Mouse (Mus musculus): ENCODE data around the gene Trim69. TPM values are rescaled to one million over a fixed set of nuclear protein-coding genes. Genes with fewer than 3 reads are reported as not detected.
"Not testable (repeated sequence)": the region's sequence is repeated elsewhere in the genome, so short reads cannot be mapped to it uniquely, and the experiment has no call there.

Trim69 gene
- polyA plus RNA-seq, 1 experiment from 2014 or later: not detected

DNA sequence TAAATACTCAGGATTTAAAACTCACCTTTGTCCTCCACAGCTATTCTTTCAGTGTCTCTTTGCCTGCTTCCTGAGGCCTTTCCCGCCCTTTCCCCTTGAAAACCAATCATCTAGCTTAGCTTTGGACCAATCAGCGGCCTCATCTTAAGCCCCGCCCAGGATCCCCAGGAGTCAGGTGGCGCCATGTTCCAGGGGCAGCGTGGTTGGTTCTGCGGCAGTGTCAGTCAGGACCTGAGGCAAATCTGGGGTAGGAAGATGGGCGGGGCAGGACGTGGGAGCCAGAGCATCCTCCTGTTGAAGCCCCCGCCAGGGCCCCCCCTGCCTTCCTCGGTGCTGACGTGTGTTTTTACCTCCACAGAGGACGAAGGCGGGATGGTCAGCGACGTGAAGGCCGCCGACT is 25.6 kb downstream of the Trim69 start, which contains the start of the genes Patl2 and Terb2:
TSS of gene Patl2 (minus strand) at position 84 of the 400 bp plus-strand sequence.
TSS of gene Terb2 (plus strand) at position 167 of the 400 bp plus-strand sequence.
- DNase-seq (ENCODE audit: low spot score): no peak
- Histone ChIP-seq H3K36me3 (replicated peaks) (no peaks in the 10 kb centered on the region), H3K9me3 (0 out of 2 replicates have a peak, but pooled peaks cover 3% of the 10 kb centered on the region), H3K4me3 (no peak within 1 kb of the TSS), H3K27me3 (replicated peaks; ENCODE audit: low read depth, poor library complexity, severe bottlenecking) (no peaks in the 10 kb centered on the region), H3K4me1 (no peaks in the 10 kb centered on the region), H3K27ac (replicated peaks) (no peak within 1 kb of the TSS)
- WGBS: 79% methylated on average over 17 of the region's 17 CpGs

DNA sequence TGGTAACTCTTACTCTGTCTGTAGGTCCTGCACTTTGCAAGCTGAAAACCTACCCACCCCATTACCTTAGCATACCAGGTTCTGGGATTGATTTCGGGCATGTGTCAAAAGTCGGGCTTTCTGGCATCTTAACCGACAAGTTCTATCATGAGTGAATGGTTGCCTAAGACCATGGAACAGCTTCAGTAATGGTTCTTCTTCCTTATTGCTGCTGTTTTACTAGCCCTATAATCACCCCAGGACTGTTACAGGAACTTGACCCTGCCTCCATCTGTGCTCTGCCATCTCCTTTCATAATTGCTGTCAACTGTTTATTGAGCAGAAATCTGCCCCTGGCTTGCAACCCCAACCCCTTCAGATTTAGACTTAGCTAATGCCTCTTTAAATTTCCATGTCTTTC is 26.3 kb downstream of the Trim69 start:
- Histone ChIP-seq H3K36me3 (replicated peaks) (no peaks in the 10 kb centered on the region), H3K27ac (replicated peaks) (no peak overlapping the region), H3K9me3 (0 out of 2 replicates have a peak, but pooled peaks cover 3% of the 10 kb centered on the region), H3K4me1 (no peaks in the 10 kb centered on the region), H3K27me3 (replicated peaks; ENCODE audit: low read depth, poor library complexity, severe bottlenecking) (no peaks in the 10 kb centered on the region), H3K4me3 (no peak overlapping the region)
- WGBS: 90% methylated on average over 3 of the region's 3 CpGs
- no peak for DNase-seq (ENCODE audit: low spot score)

DNA sequence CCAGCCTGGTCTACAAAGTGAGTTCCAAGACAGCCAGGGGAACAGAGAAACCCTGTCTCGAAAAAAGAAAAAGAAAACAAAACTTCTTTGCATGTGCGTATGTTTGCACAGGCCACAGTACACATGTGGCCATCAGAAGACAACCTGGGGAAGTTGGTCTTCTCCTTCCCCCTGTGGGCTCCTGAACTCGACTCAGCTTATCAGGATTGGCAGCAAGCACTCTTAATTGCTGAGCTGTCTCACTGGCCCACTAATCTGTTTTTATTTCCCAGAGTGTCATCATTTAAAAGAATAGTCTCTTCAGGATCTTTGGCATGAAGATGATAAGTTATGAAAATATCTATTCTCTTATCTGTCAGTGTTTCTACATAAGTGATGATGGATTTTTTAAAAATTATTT is 31.3 kb downstream of the Trim69 start:
- Histone ChIP-seq H3K27ac (replicated peaks) (no peak overlapping the region), H3K36me3 (replicated peaks) (no peaks in the 10 kb centered on the region), H3K27me3 (replicated peaks; ENCODE audit: low read depth, poor library complexity, severe bottlenecking) (no peaks in the 10 kb centered on the region), H3K9me3 (no peaks in the 10 kb centered on the region), H3K4me1 (no peaks in the 10 kb centered on the region), H3K4me3 (no peak overlapping the region)
- 74% methylated on average over 3 of the region's 3 CpGs for WGBS
- DNase-seq (ENCODE audit: low spot score): no peak

DNA sequence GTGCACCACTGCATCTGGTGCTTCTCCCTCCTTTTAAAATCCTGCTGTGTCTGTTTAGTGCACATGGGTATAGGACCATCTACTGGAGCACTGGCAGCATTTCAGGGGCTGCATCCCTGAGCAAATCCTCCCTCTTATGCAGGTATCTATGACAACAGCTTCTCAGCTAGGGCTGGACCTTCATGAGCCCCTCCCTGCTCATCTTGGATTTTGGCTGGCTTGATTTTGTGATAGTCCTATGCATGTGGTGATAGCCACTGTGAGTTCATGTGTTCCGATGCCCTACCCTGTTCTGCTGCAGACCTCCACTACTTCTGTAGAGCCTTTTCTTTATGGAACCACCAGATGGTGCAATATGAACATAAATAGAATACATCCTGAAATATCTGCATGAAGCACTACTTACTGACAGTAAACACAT is 34.0 kb downstream of the Trim69 start:
- 69% methylated on average over 1 of the region's 1 CpGs for WGBS
- no peaks in the 10 kb centered on the region for H3K36me3 ChIP-seq (replicated peaks)
- DNase-seq (ENCODE audit: low spot score): no peak
- H3K9me3 ChIP-seq: no peaks in the 10 kb centered on the region
- H3K4me3 ChIP-seq: no peak overlapping the region
- H3K27me3 ChIP-seq (replicated peaks; ENCODE audit: low read depth, poor library complexity, severe bottlenecking): no peaks in the 10 kb centered on the region
- H3K4me1 ChIP-seq: no peaks in the 10 kb centered on the region
- no peak overlapping the region for H3K27ac ChIP-seq (replicated peaks)

- Histone ChIP-seq H3K4me1 (peaks cover under 1% of the 10 kb centered on the region; the same call in 1 of the 2 replicates), H3K9me3 (no peaks in the 10 kb centered on the region), H3K4me3 (no peak overlapping the region), H3K27me3 (replicated peaks; ENCODE audit: low read depth, poor library complexity, severe bottlenecking) (no peaks in the 10 kb centered on the region), H3K36me3 (replicated peaks) (no peaks in the 10 kb centered on the region), H3K27ac (replicated peaks) (no peak overlapping the region)
- no peak for DNase-seq (ENCODE audit: low spot score)
- WGBS: 84% methylated on average over 1 of the region's 1 CpGs
Observed at GRCm38 (mm10) chr2:122201501-122201900, 41.0 kb downstream of the Trim69 start.

DNA sequence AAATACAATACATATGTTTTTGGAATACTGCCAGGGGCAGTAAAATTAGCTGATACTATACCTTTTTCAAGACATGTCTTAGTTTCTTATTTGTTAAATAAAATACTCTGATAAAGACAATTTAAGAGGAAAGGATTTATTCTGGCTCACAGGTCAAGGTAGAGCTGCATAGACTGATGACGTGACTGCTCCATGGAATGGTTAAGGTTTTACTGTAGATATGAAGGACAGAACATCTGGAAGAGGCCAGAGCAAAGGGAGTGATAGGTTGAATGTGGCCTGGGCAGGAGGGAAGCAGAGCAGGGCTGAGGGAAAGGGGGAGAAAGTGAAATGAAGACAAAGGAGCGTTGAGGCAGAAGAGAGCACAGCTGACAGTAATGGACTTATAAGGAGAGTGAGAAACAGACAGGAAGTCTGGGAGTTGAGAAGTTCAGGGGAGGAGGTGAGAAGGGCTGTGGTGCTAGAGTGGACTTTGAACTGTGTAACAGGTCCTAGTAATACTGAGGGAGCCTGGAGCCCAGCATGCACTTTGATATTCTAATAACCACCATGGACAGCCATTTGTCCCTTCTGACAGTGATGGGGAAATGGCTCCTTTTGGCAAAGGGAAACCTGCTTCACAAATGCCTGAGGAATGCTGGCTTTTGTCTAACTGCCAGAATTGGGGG is 46.1 kb downstream of the Trim69 start:
- Histone ChIP-seq H3K27me3 (replicated peaks; ENCODE audit: low read depth, poor library complexity, severe bottlenecking) (no peaks in the 10 kb centered on the region), H3K36me3 (replicated peaks) (no peaks in the 10 kb centered on the region), H3K9me3 (no peaks in the 10 kb centered on the region), H3K4me1 (peaks cover 5% of the 10 kb centered on the region; the same call in 1 of the 2 replicates), H3K27ac (replicated peaks) (no peak overlapping the region), H3K4me3 (no peak overlapping the region)
- WGBS: 65% methylated on average over 2 of the region's 2 CpGs
- DNase-seq (ENCODE audit: low spot score): no peak

DNA sequence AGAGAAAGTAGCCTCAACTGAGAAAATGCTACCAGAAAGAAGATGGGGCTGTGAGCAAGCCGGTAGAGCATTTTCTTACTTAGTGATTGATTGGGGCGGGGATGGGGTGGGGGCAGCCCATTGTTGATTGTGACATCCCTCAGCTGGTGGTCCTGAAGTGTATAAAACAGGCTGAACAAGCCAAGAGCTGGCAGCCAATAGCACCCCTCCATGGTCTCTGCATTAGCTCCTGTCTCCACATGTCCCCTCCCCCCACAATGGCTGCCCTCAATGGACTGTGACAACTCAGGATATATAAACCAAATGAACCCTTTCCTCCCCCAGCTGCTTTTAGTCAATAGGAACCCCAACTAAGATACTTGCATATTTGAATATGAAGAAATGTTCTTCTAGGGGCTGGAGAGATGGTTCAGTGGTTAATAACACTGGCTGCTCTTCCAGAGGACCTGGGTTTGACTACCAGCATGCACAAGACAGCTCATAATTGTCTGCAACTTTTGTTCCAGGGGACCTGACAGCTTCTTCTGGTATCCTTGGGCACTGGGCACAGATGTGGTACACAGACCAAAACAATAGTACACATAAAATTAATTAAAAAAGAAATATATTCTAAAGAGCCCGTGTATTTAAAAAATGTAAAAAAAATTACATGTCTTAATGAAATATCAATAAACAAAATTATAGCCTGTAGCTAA is 50.2 kb downstream of the Trim69 start:
- DNase-seq (ENCODE audit: low spot score): no peak
- WGBS: 60% methylated on average over 3 of the region's 3 CpGs
- H3K27ac ChIP-seq (replicated peaks): no peak overlapping the region
- no peaks in the 10 kb centered on the region for H3K9me3 ChIP-seq
- no peaks in the 10 kb centered on the region for H3K36me3 ChIP-seq (replicated peaks)
- no peak overlapping the region for H3K4me3 ChIP-seq
- no peaks in the 10 kb centered on the region for H3K27me3 ChIP-seq (replicated peaks; ENCODE audit: low read depth, poor library complexity, severe bottlenecking)
- peaks cover 5% of the 10 kb centered on the region; the same call in 1 of the 2 replicates for H3K4me1 ChIP-seq

GRCm38 (mm10) chr2:122217075-122217474 is 56.6 kb downstream of the Trim69 start:
- WGBS: 93% methylated on average over 4 of the region's 4 CpGs
- not testable (repeated sequence) for H3K9me3 ChIP-seq; H3K4me3 ChIP-seq; H3K4me1 ChIP-seq; H3K36me3 ChIP-seq (replicated peaks); H3K27ac ChIP-seq (replicated peaks); DNase-seq (ENCODE audit: low spot score); H3K27me3 ChIP-seq (replicated peaks; ENCODE audit: low read depth, poor library complexity, severe bottlenecking)

DNA sequence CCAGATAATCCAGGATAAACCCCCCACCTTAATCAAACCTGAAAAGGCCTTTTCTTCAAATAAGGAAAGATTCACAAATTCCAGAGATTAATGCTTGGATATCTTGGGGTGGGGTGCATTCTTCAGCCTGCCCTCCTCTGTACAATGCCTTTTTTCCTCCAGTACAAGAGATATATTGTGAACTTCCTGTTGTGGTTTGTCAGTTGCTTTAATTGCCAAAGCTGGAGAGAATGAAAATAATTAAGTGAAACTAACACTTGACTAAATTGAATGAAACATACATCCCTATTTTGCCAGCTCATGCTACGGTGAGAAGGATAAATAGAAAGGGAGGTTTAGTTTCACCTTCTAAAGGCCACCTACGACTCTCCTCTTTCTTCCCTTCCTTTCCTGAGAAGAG is 57.7 kb downstream of the Trim69 start:
- Histone ChIP-seq H3K36me3 (replicated peaks) (no peaks in the 10 kb centered on the region), H3K9me3 (no peaks in the 10 kb centered on the region), H3K27ac (replicated peaks) (no peak overlapping the region), H3K27me3 (replicated peaks; ENCODE audit: low read depth, poor library complexity, severe bottlenecking) (no peaks in the 10 kb centered on the region), H3K4me1 (no peaks in the 10 kb centered on the region), H3K4me3 (no peak overlapping the region)
- WGBS: 82% methylated on average over 2 of the region's 2 CpGs
- no peak for DNase-seq (ENCODE audit: low spot score)

DNA sequence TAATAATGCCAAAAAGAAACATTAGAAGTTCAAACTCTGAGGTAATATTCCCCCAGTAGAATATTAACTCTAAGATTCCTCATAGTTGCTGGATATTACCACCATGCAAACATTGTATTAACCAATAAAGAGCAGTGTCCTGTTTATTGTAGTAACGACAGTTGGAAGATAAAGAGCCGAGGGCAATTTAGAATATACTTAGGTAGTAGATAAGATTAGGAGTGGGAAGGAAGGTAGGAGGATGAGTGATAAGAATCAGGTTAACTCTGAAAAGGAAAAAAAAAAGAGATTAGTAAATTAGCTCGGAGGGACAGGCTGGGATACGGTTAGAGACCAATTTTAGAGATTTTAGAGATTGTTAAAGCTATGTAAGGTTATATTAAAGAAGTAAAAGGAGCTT is 60.9 kb downstream of the Trim69 start:
- no peaks in the 10 kb centered on the region for H3K4me1 ChIP-seq
- DNase-seq (ENCODE audit: low spot score): no peak
- WGBS: 83% methylated on average over 4 of the region's 4 CpGs
- no peak overlapping the region for H3K4me3 ChIP-seq
- H3K27ac ChIP-seq (replicated peaks): no peak overlapping the region
- H3K27me3 ChIP-seq (replicated peaks; ENCODE audit: low read depth, poor library complexity, severe bottlenecking): no peaks in the 10 kb centered on the region
- no peaks in the 10 kb centered on the region for H3K9me3 ChIP-seq
- no peaks in the 10 kb centered on the region for H3K36me3 ChIP-seq (replicated peaks)

GRCm38 (mm10) chr2:122221798-122222197 is 61.3 kb downstream of the Trim69 start:
- 67% methylated on average over 5 of the region's 5 CpGs for WGBS
- Histone ChIP-seq H3K27me3 (replicated peaks; ENCODE audit: low read depth, poor library complexity, severe bottlenecking) (no peaks in the 10 kb centered on the region), H3K4me1 (no peaks in the 10 kb centered on the region), H3K9me3 (no peaks in the 10 kb centered on the region), H3K4me3 (no peak overlapping the region), H3K27ac (replicated peaks) (no peak overlapping the region), H3K36me3 (replicated peaks) (no peaks in the 10 kb centered on the region)
- DNase-seq (ENCODE audit: low spot score): no peak

DNA sequence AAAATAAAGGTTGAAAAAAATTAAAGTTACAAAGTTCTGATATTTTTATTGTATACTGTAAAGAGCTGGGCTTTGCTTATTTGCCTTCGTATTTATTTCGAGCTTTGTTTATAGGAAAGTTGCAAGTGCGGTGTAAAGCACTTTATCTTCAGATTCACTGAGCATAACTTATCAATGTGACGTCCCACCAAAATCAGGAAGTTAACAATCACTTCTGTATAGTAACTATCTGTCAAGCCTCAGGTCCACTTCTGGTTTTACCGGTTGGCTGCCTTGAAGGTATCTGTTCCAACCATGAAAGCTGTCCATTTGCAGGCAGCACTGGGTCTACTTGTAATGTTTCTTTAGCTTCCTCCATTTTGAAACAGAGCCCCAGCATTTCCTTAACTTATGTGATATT is 61.8 kb downstream of the Trim69 start:
- 91% methylated on average over 5 of the region's 5 CpGs for WGBS
- no peak overlapping the region for H3K4me3 ChIP-seq
- H3K9me3 ChIP-seq: no peaks in the 10 kb centered on the region
- H3K27ac ChIP-seq (replicated peaks): no peak overlapping the region
- H3K36me3 ChIP-seq (replicated peaks): no peaks in the 10 kb centered on the region
- no peaks in the 10 kb centered on the region for H3K4me1 ChIP-seq
- DNase-seq (ENCODE audit: low spot score): no peak
- no peaks in the 10 kb centered on the region for H3K27me3 ChIP-seq (replicated peaks; ENCODE audit: low read depth, poor library complexity, severe bottlenecking)

GRCm38 (mm10) chr2:122223654-122224053 is 63.2 kb downstream of the Trim69 start:
- Histone ChIP-seq H3K27me3 (replicated peaks; ENCODE audit: low read depth, poor library complexity, severe bottlenecking) (no peaks in the 10 kb centered on the region), H3K4me1 (no peaks in the 10 kb centered on the region), H3K9me3 (no peaks in the 10 kb centered on the region), H3K4me3 (no peak overlapping the region), H3K27ac (replicated peaks) (no peak overlapping the region), H3K36me3 (replicated peaks) (no peaks in the 10 kb centered on the region)
- DNase-seq (ENCODE audit: low spot score): no peak

Data from embryonic facial prominence, embryonic 10.5 days (tissue).